Mouse (Mus musculus) forebrain, embryonic 12.5 days (tissue): ENCODE results near the gene Cfd. TPM values are rescaled to one million over a fixed set of nuclear protein-coding genes. Genes with fewer than 3 reads are reported as not detected.

Experiments used
- ATAC-seq: fragments of 200-750 bp; cut with Nextera tagmentation; 2 replicates; pipeline ENCODE4 v1.8.0; 2017; ENCODE audit warnings: moderate TSS enrichment; ENCODE audit not compliant: low FRiP score
- H3K27ac ChIP-seq: fragments of 300-500 bp; sonication (generic); 2 replicates; pipeline ENCODE4 v1.5.1; 2016; ENCODE audit warnings: mild to moderate bottlenecking
- H3K27me3 ChIP-seq: fragments of 300-500 bp; sonication (generic); 2 replicates; pipeline ENCODE4 v1.6.1; 2016; ENCODE audit warnings: mild to moderate bottlenecking
- H3K36me3 ChIP-seq: fragments of 300-500 bp; sonication (generic); replicated peaks from 2 replicates; pipeline ENCODE4 v1.6.1; 2016; ENCODE audit warnings: mild to moderate bottlenecking
- H3K4me1 ChIP-seq: fragments of 300-500 bp; sonication (generic); 2 replicates; pipeline ENCODE4 v1.6.1; 2016
- H3K4me2 ChIP-seq: fragments of 300-500 bp; sonication (generic); 2 replicates; pipeline ENCODE4 v1.6.1; 2016; ENCODE audit warnings: mild to moderate bottlenecking, moderate library complexity
- H3K4me3 ChIP-seq: fragments of 300-500 bp; sonication (generic); replicated peaks from 2 replicates; pipeline ENCODE4 v1.5.1; 2016; ENCODE audit warnings: mild to moderate bottlenecking
- H3K9ac ChIP-seq: fragments of 300-500 bp; sonication (generic); 2 replicates; pipeline ENCODE4 v1.6.1; 2016; ENCODE audit warnings: mild to moderate bottlenecking
- H3K9me3 ChIP-seq: fragments of 300-500 bp; sonication (generic); 2 replicates; pipeline ENCODE4 v1.6.1; 2016
- WGBS: fragments of 180-500 bp; shearing (Covaris S2); methylation state at CpG from one replicate; pipeline ENCODE4 v1.1.7; 2016; 5-methylcytosine and 5-hydroxymethylcytosine counted together
- polyA plus RNA-seq: library from polyadenylated mRNA; unstranded; fragments of >200 nt; fragmentation: Nextera tagmentation; extraction: Ambion mirVana; gene quantifications from 2 replicates; pipeline ENCODE4 v1.2.1, GENCODE M21; 2016

Cfd gene
- polyA plus RNA-seq = not detected in 2 replicates

GRCm38 (mm10) chr10:79890670-79891069 lies at the start of gene Cfd:
Gene Cfd, plus strand, starts transcription at chr10:79890853.
- ATAC-seq = no peak
- Histone ChIP-seq H3K4me3 (no peak within 1 kb of the TSS), H3K27ac (no peak within 1 kb of the TSS), H3K36me3 (peaks cover 14% of the 10 kb centered on the region), H3K4me2 (no peak within 1 kb of the TSS), H3K4me1 (no peaks in the 10 kb centered on the region), H3K27me3 (peaks cover 41% of the 10 kb centered on the region), H3K9ac (no peak within 1 kb of the TSS), H3K9me3 (no peaks in the 10 kb centered on the region)
- WGBS = 38% methylated on average over 5 of the region's 5 CpGs

GRCm38 (mm10) chr10:79842322-79842721 lies 48.3 kb upstream of the Cfd start:
- no peak for ATAC-seq
- Histone ChIP-seq H3K4me2 (no peak overlapping the region), H3K27me3 (no peaks in the 10 kb centered on the region), H3K9me3 (no peaks in the 10 kb centered on the region), H3K9ac (no peak overlapping the region), H3K27ac (0 out of 2 replicates have a peak overlapping the region, but pooled peaks have one; percentile 2), H3K4me3 (no peak overlapping the region), H3K36me3 (no peaks in the 10 kb centered on the region), H3K4me1 (peaks cover 29% of the 10 kb centered on the region)
- WGBS = 83% methylated on average over 3 of the region's 3 CpGs

- no peaks in the 10 kb centered on the region for H3K27me3 ChIP-seq
- H3K9ac ChIP-seq = no peak overlapping the region
- H3K4me2 ChIP-seq = peak overlapping the region; percentile 4; the same call in 1 of the 2 replicates
- 72% methylated on average over 6 of the region's 6 CpGs for WGBS
- no peak for ATAC-seq
- no peaks in the 10 kb centered on the region for H3K36me3 ChIP-seq
- H3K4me1 ChIP-seq = peaks cover 32% of the 10 kb centered on the region
- no peaks in the 10 kb centered on the region for H3K9me3 ChIP-seq
- H3K4me3 ChIP-seq = no peak overlapping the region
- no peak overlapping the region for H3K27ac ChIP-seq
Observed at GRCm38 (mm10) chr10:79843476-79843875, 47.2 kb upstream of the Cfd start.

GRCm38 (mm10) chr10:79846553-79846952 lies 44.1 kb upstream of the Cfd start:
- 73% methylated on average over 5 of the region's 5 CpGs for WGBS
- Histone ChIP-seq H3K27me3 (no peaks in the 10 kb centered on the region), H3K4me3 (no peak overlapping the region), H3K36me3 (no peaks in the 10 kb centered on the region), H3K9me3 (no peaks in the 10 kb centered on the region), H3K4me2 (no peak overlapping the region), H3K9ac (no peak overlapping the region), H3K4me1 (peaks cover 24% of the 10 kb centered on the region), H3K27ac (no peak overlapping the region)
- no peak for ATAC-seq

GRCm38 (mm10) chr10:79849941-79850628 lies 40.6 kb upstream of the Cfd start:
- no peaks in the 10 kb centered on the region for H3K9me3 ChIP-seq
- H3K4me1 ChIP-seq = peaks cover 27% of the 10 kb centered on the region
- no peak overlapping the region for H3K4me2 ChIP-seq
- no peak overlapping the region for H3K9ac ChIP-seq
- 85% methylated on average over 8 of the region's 8 CpGs for WGBS
- no peak overlapping the region for H3K27ac ChIP-seq
- ATAC-seq = no peak
- H3K36me3 ChIP-seq = no peaks in the 10 kb centered on the region
- no peak overlapping the region for H3K4me3 ChIP-seq
- H3K27me3 ChIP-seq = no peaks in the 10 kb centered on the region

GRCm38 (mm10) chr10:79851653-79852052 lies 39.0 kb upstream of the Cfd start:
- H3K9ac ChIP-seq = peak overlapping the region; percentile 90; the same call in 1 of the 2 replicates
- no peaks in the 10 kb centered on the region for H3K27me3 ChIP-seq
- H3K4me2 ChIP-seq = peak overlapping the region; percentile 91
- peaks cover 5% of the 10 kb centered on the region for H3K36me3 ChIP-seq
- H3K9me3 ChIP-seq = no peaks in the 10 kb centered on the region
- H3K4me1 ChIP-seq = peaks cover 39% of the 10 kb centered on the region
- WGBS = 85% methylated on average over 3 of the region's 3 CpGs
- ATAC-seq = no peak
- no peak overlapping the region for H3K4me3 ChIP-seq
- peak overlapping the region; percentile 100 for H3K27ac ChIP-seq

GRCm38 (mm10) chr10:79852107-79852789 lies 38.4 kb upstream of the Cfd start:
- Histone ChIP-seq H3K27ac (peak overlapping the region; percentile 100), H3K4me1 (peaks cover 45% of the 10 kb centered on the region), H3K9me3 (no peaks in the 10 kb centered on the region), H3K27me3 (no peaks in the 10 kb centered on the region), H3K36me3 (peaks cover 11% of the 10 kb centered on the region), H3K4me3 (peak overlapping the region; percentile 99), H3K4me2 (peak overlapping the region; percentile 91), H3K9ac (peak overlapping the region; percentile 90)
- WGBS = 63% methylated on average over 9 of the region's 9 CpGs
- no peak for ATAC-seq

- Histone ChIP-seq H3K9ac (peak overlapping the region; percentile 90), H3K4me3 (peak overlapping the region; percentile 99), H3K9me3 (no peaks in the 10 kb centered on the region), H3K27me3 (no peaks in the 10 kb centered on the region), H3K27ac (peak overlapping the region; percentile 100), H3K4me1 (peaks cover 51% of the 10 kb centered on the region), H3K4me2 (peak overlapping the region; percentile 91), H3K36me3 (peaks cover 16% of the 10 kb centered on the region)
- WGBS = 29% methylated on average over 8 of the region's 8 CpGs
- no peak for ATAC-seq
Observed at GRCm38 (mm10) chr10:79852827-79853226, 37.8 kb upstream of the Cfd start.

- peak overlapping the region; percentile 100 for H3K27ac ChIP-seq
- no peaks in the 10 kb centered on the region for H3K9me3 ChIP-seq
- H3K4me2 ChIP-seq = peak overlapping the region; percentile 91
- H3K36me3 ChIP-seq = peaks cover 22% of the 10 kb centered on the region
- peaks cover 53% of the 10 kb centered on the region for H3K4me1 ChIP-seq
- no peaks in the 10 kb centered on the region for H3K27me3 ChIP-seq
- peak; percentile 39 for ATAC-seq
- WGBS = under 1% methylated on average over 15 of the region's 15 CpGs
- peak overlapping the region; percentile 99 for H3K4me3 ChIP-seq
- H3K9ac ChIP-seq = peak overlapping the region; percentile 90
Observed at GRCm38 (mm10) chr10:79853392-79853791, 37.3 kb upstream of the Cfd start.

- Histone ChIP-seq H3K27me3 (no peaks in the 10 kb centered on the region), H3K27ac (peak within 1 kb of the TSS; percentile 100), H3K9me3 (no peaks in the 10 kb centered on the region), H3K4me3 (peak within 1 kb of the TSS; percentile 99), H3K4me1 (peaks cover 59% of the 10 kb centered on the region), H3K36me3 (peaks cover 30% of the 10 kb centered on the region), H3K9ac (peak within 1 kb of the TSS; percentile 99), H3K4me2 (peak within 1 kb of the TSS; percentile 97)
- ATAC-seq = peak; percentile 94
- under 1% methylated on average over 75 of the region's 75 CpGs for WGBS
Observed at GRCm38 (mm10) chr10:79853860-79854795, 36.5 kb upstream of the Cfd start, which contains the start of gene Ptbp1. Gene Ptbp1, plus strand, starts transcription at chr10:79854427.

- ATAC-seq = peak; percentile 43
- H3K9me3 ChIP-seq = no peaks in the 10 kb centered on the region
- H3K9ac ChIP-seq = peak overlapping the region; percentile 99
- H3K4me3 ChIP-seq = peak overlapping the region; percentile 99
- peak overlapping the region; percentile 97 for H3K4me2 ChIP-seq
- peak overlapping the region; percentile 100 for H3K27ac ChIP-seq
- peaks cover 38% of the 10 kb centered on the region for H3K36me3 ChIP-seq
- WGBS = under 1% methylated on average over 83 of the region's 83 CpGs
- no peaks in the 10 kb centered on the region for H3K27me3 ChIP-seq
- peaks cover 59% of the 10 kb centered on the region for H3K4me1 ChIP-seq
Observed at GRCm38 (mm10) chr10:79854801-79855541, 35.7 kb upstream of the Cfd start.
